Mouse (Mus musculus): ENCODE results near the gene Crat.

DNA sequence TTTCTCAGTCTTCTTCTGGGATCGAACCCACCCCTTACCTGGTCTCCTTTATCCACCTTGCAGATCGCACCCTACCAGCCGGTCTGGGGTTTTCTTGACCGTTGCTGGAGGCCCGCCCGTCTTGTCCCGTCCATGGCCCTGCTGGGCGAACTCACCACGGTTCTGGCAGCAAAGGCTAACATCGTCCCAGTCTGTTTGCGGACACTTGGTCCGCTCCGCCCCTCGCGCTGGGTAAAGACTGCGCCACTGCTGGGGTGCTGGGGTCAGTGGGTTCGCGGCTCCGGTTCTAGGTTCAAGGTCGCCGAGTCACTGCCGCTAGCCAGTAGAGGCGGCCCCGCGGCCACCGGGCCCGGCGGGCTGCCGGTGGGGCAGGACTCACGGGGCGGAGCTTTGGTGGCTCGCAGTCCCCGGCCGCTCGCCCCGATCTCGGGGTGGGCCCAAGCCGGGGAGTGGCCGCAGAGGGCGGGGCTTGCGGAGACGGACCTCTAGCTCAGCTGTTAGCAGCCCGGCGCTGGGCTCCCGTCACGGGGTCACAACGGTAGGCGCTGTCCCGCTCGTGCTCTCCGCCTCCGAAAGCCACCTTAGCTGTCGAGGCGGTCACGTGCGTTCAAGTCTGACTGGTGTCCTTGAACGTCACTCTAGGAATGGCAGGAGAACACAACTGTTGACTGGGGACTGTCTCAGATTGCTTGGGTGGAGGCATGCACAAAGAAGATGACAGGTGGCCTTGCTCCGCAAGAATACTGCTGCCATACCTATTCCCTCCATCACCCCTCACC, at the start of gene Crat:
- TF ChIP-seq MAX (IDR thresholded peaks at IDR 0.05) (no peak), CTCF (IDR thresholded peaks at IDR 0.05; ENCODE audit: control insufficient read depth, insufficient read depth, insufficient read length) (no peak), CEBPB (IDR thresholded peaks at IDR 0.05; ENCODE audit: low read depth) (no peak)

All from C2C12 (cell line).